17 mouse cellular contexts compared by ENCODE assay signal in the genomic region with DNA sequence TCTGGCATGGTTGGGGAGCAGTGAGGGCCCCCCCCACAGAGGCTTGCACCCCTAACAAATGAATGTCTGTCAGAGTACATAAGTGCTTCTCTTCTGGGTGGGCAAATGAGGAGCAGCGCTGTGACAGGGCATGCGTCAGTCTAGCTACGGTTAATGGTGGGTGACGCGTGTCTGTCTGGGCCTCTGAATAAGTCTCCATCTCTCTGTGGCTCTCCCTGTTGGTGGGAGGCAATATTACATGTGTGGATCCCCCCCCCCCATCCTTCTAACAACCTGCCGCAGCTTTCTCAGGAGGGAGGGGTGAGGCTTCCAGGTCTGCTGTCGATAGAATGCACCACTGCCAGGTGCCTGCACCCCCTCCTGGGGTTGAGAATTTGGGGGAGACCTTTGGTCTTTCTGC. TPM values are rescaled to one million over a fixed set of nuclear protein-coding genes. Genes with fewer than 3 reads are reported as not detected.
DNase-seq lines count a peak whose midpoint lies in the region; ATAC-seq and TF ChIP-seq lines count a peak whose summit lies in the region.
"Had no signal": no experiment of that assay in that cellular context is flagged by ENCODE, and none has a peak within 500 bp of the region (broad histone marks: within the 10 kb centered on the region; RNA-seq: fewer than 3 reads in every experiment).

No protein-coding gene starts in this region.

- no peak for ATAC-seq in hindbrain, embryonic 11.5 days (ENCODE audit: low FRiP score)
- ATAC-seq in forebrain, postnatal 0 days = no peak
- no peak for ATAC-seq in midbrain, embryonic 16.5 days
- ATAC-seq: lung, postnatal 0 days had no signal

- H3K36me3 ChIP-seq in hindbrain, embryonic 11.5 days (ENCODE audit: control insufficient read depth, insufficient read depth, low read length) = no peaks in the 10 kb centered on the region
- H3K36me3 ChIP-seq in hindbrain, embryonic 10.5 days = no peaks in the 10 kb centered on the region
- no peaks in the 10 kb centered on the region for H3K36me3 ChIP-seq in forebrain, postnatal 0 days (ENCODE audit: insufficient read depth)
- no peaks in the 10 kb centered on the region for H3K36me3 ChIP-seq in midbrain, embryonic 16.5 days (ENCODE audit: control insufficient read depth, insufficient read depth, low read length)
- H3K36me3 ChIP-seq: liver, embryonic 13.5 days had no signal

- DNase-seq in hindbrain, embryonic 11.5 days (ENCODE audit: low spot score) = no peak
- DNase-seq in hindbrain, embryonic 10.5 days (ENCODE audit: low spot score) = no peak
- DNase-seq in brain, embryonic 14.5 days (ENCODE audit: low read depth) = no peak
- no peak for DNase-seq in forebrain, postnatal 0 days
- DNase-seq in urinary bladder, adult 2 months (ENCODE audit: low spot score) = no peak
- no peak for DNase-seq in thymus, postnatal 10 days (ENCODE audit: low spot score in 2 of 2)
- DNase-seq in kidney, postnatal 10 days = no peak
- DNase-seq: cerebellum, adult 18-20 months; gastrocnemius, adult 2 months; heart, adult 18-20 months; left cerebral cortex, postnatal 4 days; liver, embryonic 13.5 days; right cerebral cortex, postnatal 14 days had no signal

- no peak overlapping the region for H3K4me3 ChIP-seq in hindbrain, embryonic 11.5 days (ENCODE audit: low read depth, low read length)
- no peak overlapping the region for H3K4me3 ChIP-seq in hindbrain, embryonic 10.5 days
- H3K4me3 ChIP-seq in forebrain, postnatal 0 days (ENCODE audit: low read depth, low read length) = no peak overlapping the region
- peak overlapping the region; percentile 81 for H3K4me3 ChIP-seq in midbrain, embryonic 16.5 days (ENCODE audit: low read depth, low read length)
- H3K4me3 ChIP-seq: erythroblast, embryonic 14.5 days; gastrocnemius, adult 2 months; liver, embryonic 13.5 days had no signal

- WGBS in hindbrain, embryonic 11.5 days = 71% methylated on average over 7 of the region's 7 CpGs
- WGBS in hindbrain, embryonic 10.5 days = 71% methylated on average over 7 of the region's 7 CpGs
- 69% methylated on average over 7 of the region's 7 CpGs for WGBS in forebrain, postnatal 0 days
- WGBS in midbrain, embryonic 16.5 days = 62% methylated on average over 5 of the region's 7 CpGs

- H3K9me3 ChIP-seq in hindbrain, embryonic 11.5 days (ENCODE audit: control insufficient read depth, low read length) = no peaks in the 10 kb centered on the region
- no peaks in the 10 kb centered on the region for H3K9me3 ChIP-seq in hindbrain, embryonic 10.5 days
- no peaks in the 10 kb centered on the region for H3K9me3 ChIP-seq in forebrain, postnatal 0 days (ENCODE audit: low read length)
- no peaks in the 10 kb centered on the region for H3K9me3 ChIP-seq in midbrain, embryonic 16.5 days (replicated peaks; ENCODE audit: control insufficient read depth, low read length, poor library complexity, severe bottlenecking)
- H3K9me3 ChIP-seq: liver, embryonic 13.5 days had no signal

- H3K4me1 ChIP-seq in hindbrain, embryonic 11.5 days (replicated peaks; ENCODE audit: control insufficient read depth, insufficient read depth, low read length) = peaks cover 4% of the 10 kb centered on the region; the same call in 1 of the 2 replicates
- peaks cover 56% of the 10 kb centered on the region for H3K4me1 ChIP-seq in hindbrain, embryonic 10.5 days (replicated peaks)
- H3K4me1 ChIP-seq in forebrain, postnatal 0 days (ENCODE audit: insufficient read depth) = peaks cover 4% of the 10 kb centered on the region; the same call in 1 of the 2 replicates
- peaks cover 35% of the 10 kb centered on the region for H3K4me1 ChIP-seq in midbrain, embryonic 16.5 days (ENCODE audit: control insufficient read depth, insufficient read depth, low read length)

- peak; percentile 21; the same call in 1 of the 2 replicates for TF ChIP-seq CTCF in brain, embryonic 14.5 days (IDR thresholded peaks at IDR 0.05; ENCODE audit: borderline replicate concordance, extremely low read depth, insufficient read depth, insufficient read length)
- peak; percentile 31 for TF ChIP-seq CTCF in forebrain, postnatal 0 days (IDR thresholded peaks at IDR 0.05; ENCODE audit: low read depth)

- 0 out of 2 replicates have a peak overlapping the region, but pooled peaks have one; percentile 9 for H3K4me2 ChIP-seq in hindbrain, embryonic 11.5 days (replicated peaks; ENCODE audit: low read depth, low read length)
- H3K4me2 ChIP-seq in forebrain, postnatal 0 days (ENCODE audit: low read depth) = peak overlapping the region; percentile 93
- peak overlapping the region; percentile 72 for H3K4me2 ChIP-seq in midbrain, embryonic 16.5 days (ENCODE audit: low read length)
- H3K4me2 ChIP-seq: liver, embryonic 13.5 days had no signal

- H3K27me3 ChIP-seq in hindbrain, embryonic 11.5 days (ENCODE audit: control insufficient read depth, insufficient read depth, low read length) = peaks cover 32% of the 10 kb centered on the region
- peaks cover 83% of the 10 kb centered on the region for H3K27me3 ChIP-seq in hindbrain, embryonic 10.5 days (ENCODE audit: insufficient read depth, poor library complexity, severe bottlenecking)
- H3K27me3 ChIP-seq in forebrain, postnatal 0 days (ENCODE audit: insufficient read depth, low read length) = peaks cover 20% of the 10 kb centered on the region; the same call in 1 of the 2 replicates
- H3K27me3 ChIP-seq in midbrain, embryonic 16.5 days (ENCODE audit: control insufficient read depth, insufficient read depth, low read depth, low read length) = no peaks in the 10 kb centered on the region

- no peak overlapping the region for H3K27ac ChIP-seq in hindbrain, embryonic 11.5 days (ENCODE audit: low read depth, low read length)
- no peak overlapping the region for H3K27ac ChIP-seq in hindbrain, embryonic 10.5 days
- no peak overlapping the region for H3K27ac ChIP-seq in forebrain, postnatal 0 days (ENCODE audit: low read depth, low read length)
- H3K27ac ChIP-seq in midbrain, embryonic 16.5 days (ENCODE audit: low read length) = no peak overlapping the region
- H3K27ac ChIP-seq: gastrocnemius, adult 2 months; liver, embryonic 13.5 days had no signal

- no peak overlapping the region for H3K9ac ChIP-seq in hindbrain, embryonic 11.5 days (ENCODE audit: low read depth, low read length)
- H3K9ac ChIP-seq in forebrain, postnatal 0 days = no peak overlapping the region
- H3K9ac ChIP-seq in midbrain, embryonic 16.5 days (ENCODE audit: low read depth, low read length) = peak overlapping the region; percentile 91
- H3K9ac ChIP-seq: liver, embryonic 13.5 days had no signal

- no peak for TF ChIP-seq POLR2A in brain, embryonic 14.5 days (IDR thresholded peaks at IDR 0.05; ENCODE audit: borderline replicate concordance, extremely low read depth, insufficient read depth, insufficient read length, poor library complexity, severe bottlenecking)

RNA-seq across cellular contexts. Expression of gene Cacna2d2, which starts 3.7 kb away (rescaled TPM):
- 2.0 and 4.2 TPM in 2 replicates for polyA plus RNA-seq in hindbrain, embryonic 11.5 days (2014; fragmentation: Nextera tagmentation; extraction: Ambion mirVana)
- polyA plus RNA-seq in hindbrain, embryonic 10.5 days (2016; fragmentation: Nextera tagmentation; extraction: Ambion mirVana) = 0.87 and 2.9 TPM in 2 replicates
- 105 and 143 TPM in 2 replicates for polyA plus RNA-seq in brain, embryonic 14.5 days (2012; rRNA removed)
- total RNA-seq in forebrain, postnatal 0 days (2014; rRNA removed) = 29.7 and 49.5 TPM in 2 replicates
- 3.0 and 5.0 TPM in 2 replicates for polyA plus RNA-seq in forebrain, postnatal 0 days (2015; fragmentation: Nextera tagmentation; extraction: Ambion mirVana)
- polyA plus RNA-seq in midbrain, embryonic 16.5 days (2015; fragmentation: Nextera tagmentation; extraction: Ambion mirVana) = 9.1 and 9.3 TPM in 2 replicates
- 0.46 and 0.84 TPM in 2 replicates for polyA plus RNA-seq in urinary bladder, adult 2 months (2012; rRNA removed)
- total RNA-seq: megakaryocyte-erythroid progenitor cell, adult 5-6 weeks had no signal
- polyA plus RNA-seq: erythroblast, embryonic 14.5 days; liver, embryonic 13.5 days had no signal

Comparison
In these comparisons a context has a peak if more than half of its experiments do, and no peak if none do; other contexts are left out.
1. H3K4me2 ChIP-seq: peak in every context shown above with its lines; median percentile 93 in forebrain, postnatal 0 days; 72 in midbrain, embryonic 16.5 days; 9 in hindbrain, embryonic 11.5 days.
2. RNA of gene Cacna2d2, which starts 3.7 kb away (polyA plus RNA-seq): 105 to 143 TPM in brain, embryonic 14.5 days; 9.1 to 9.3 TPM in midbrain, embryonic 16.5 days, 3.0 to 5.0 TPM in forebrain, postnatal 0 days, 2.0 to 4.2 TPM in hindbrain, embryonic 11.5 days, 0.87 to 2.9 TPM in hindbrain, embryonic 10.5 days and 0.46 to 0.84 TPM in urinary bladder, adult 2 months; every median in the first group is over 10 times any median in the second.